Mouse (Mus musculus) hindbrain, embryonic 15.5 days (tissue): Measurements from ENCODE around the gene Alg14. TPM values are rescaled to one million over a fixed set of nuclear protein-coding genes. Genes with fewer than 3 reads are reported as not detected.

ENCODE experiments used
- ATAC-seq: fragments of 200-750 bp; cut with Nextera tagmentation; 2 replicates; pipeline ENCODE4 v1.8.0; 2017; ENCODE audit warnings: low read depth, moderate number of reproducible peaks, moderate TSS enrichment; ENCODE audit not compliant: low FRiP score
- H3K27ac ChIP-seq: fragments of 300-500 bp; sonication (generic); replicated peaks from 2 replicates; pipeline ENCODE4 v1.5.1; 2015; ENCODE audit warnings: mild to moderate bottlenecking, inconsistent platforms
- H3K27me3 ChIP-seq: fragments of 300-500 bp; sonication (generic); 2 replicates; pipeline ENCODE4 v1.6.1; 2015; ENCODE audit warnings: control low read depth, inconsistent platforms
- H3K36me3 ChIP-seq: fragments of 300-500 bp; sonication (generic); 2 replicates; pipeline ENCODE4 v1.6.1; 2015; ENCODE audit warnings: control low read depth, inconsistent platforms
- H3K4me1 ChIP-seq: fragments of 300-500 bp; sonication (generic); replicated peaks from 2 replicates; pipeline ENCODE4 v1.6.1; 2015; ENCODE audit warnings: control low read depth, inconsistent platforms
- H3K4me2 ChIP-seq: fragments of 300-500 bp; sonication (generic); 2 replicates; pipeline ENCODE4 v1.6.1; 2015; ENCODE audit warnings: moderate library complexity, mild to moderate bottlenecking, inconsistent platforms
- H3K4me3 ChIP-seq: fragments of 300-500 bp; sonication (generic); 2 replicates; pipeline ENCODE4 v1.5.1; 2015; ENCODE audit warnings: mild to moderate bottlenecking, inconsistent platforms
- H3K9ac ChIP-seq: fragments of 300-500 bp; sonication (generic); 2 replicates; pipeline ENCODE4 v1.6.1; 2015; ENCODE audit warnings: inconsistent platforms
- H3K9me3 ChIP-seq: fragments of 300-500 bp; sonication (generic); 2 replicates; pipeline ENCODE4 v1.6.1; 2016; ENCODE audit warnings: control low read depth, inconsistent platforms
- WGBS: fragments of 180-500 bp; shearing (Covaris S2); methylation state at CpG from one replicate; pipeline ENCODE4 v1.1.7; 2015; 5-methylcytosine and 5-hydroxymethylcytosine counted together
- polyA plus RNA-seq: library from polyadenylated mRNA; unstranded; fragments of >200 nt; fragmentation: Nextera tagmentation; extraction: Ambion mirVana; gene quantifications from 2 replicates; pipeline ENCODE4 v1.2.1, GENCODE M21; 2015

Alg14 gene
- polyA plus RNA-seq, 1 experiment from 2014 or later = 34.6 TPM

DNA sequence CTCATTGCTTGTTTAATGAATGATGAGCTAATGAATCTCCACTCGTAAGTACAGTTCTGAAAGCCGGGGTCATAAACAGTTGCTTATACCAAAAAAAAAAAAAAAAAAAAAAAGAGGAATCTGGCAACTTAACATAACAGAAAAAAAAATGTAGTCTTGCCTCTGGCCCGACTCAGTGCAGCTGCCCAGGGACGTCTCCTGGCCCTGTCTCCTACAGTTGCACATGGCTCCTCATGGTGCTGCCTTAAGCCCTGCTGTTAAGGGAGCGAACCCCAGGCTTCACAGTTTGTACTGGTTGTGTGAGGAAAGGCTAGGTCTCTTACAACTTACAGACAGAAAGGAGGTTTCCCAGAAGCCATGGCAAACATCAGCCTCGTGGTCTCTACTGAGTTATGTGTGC is 22.6 kb downstream of the Alg14 start:
- H3K36me3 ChIP-seq = no peaks in the 10 kb centered on the region
- H3K4me1 ChIP-seq = peaks cover 4% of the 10 kb centered on the region; the same call in 1 of the 2 replicates
- no peak overlapping the region for H3K4me2 ChIP-seq
- H3K27ac ChIP-seq = no peak overlapping the region
- H3K27me3 ChIP-seq = no peaks in the 10 kb centered on the region
- H3K4me3 ChIP-seq = no peak overlapping the region
- 90% methylated on average over 6 of the region's 6 CpGs for WGBS
- H3K9ac ChIP-seq = no peak overlapping the region
- no peaks in the 10 kb centered on the region for H3K9me3 ChIP-seq
- no peak for ATAC-seq

GRCm38 (mm10) chr3:121315498-121315897 is 23.9 kb downstream of the Alg14 start:
- Histone ChIP-seq H3K36me3 (no peaks in the 10 kb centered on the region), H3K27ac (no peak overlapping the region), H3K9ac (no peak overlapping the region), H3K27me3 (no peaks in the 10 kb centered on the region), H3K4me3 (no peak overlapping the region), H3K4me1 (no peaks in the 10 kb centered on the region), H3K4me2 (no peak overlapping the region), H3K9me3 (no peaks in the 10 kb centered on the region)
- WGBS = 95% methylated on average over 7 of the region's 7 CpGs
- ATAC-seq = no peak

DNA sequence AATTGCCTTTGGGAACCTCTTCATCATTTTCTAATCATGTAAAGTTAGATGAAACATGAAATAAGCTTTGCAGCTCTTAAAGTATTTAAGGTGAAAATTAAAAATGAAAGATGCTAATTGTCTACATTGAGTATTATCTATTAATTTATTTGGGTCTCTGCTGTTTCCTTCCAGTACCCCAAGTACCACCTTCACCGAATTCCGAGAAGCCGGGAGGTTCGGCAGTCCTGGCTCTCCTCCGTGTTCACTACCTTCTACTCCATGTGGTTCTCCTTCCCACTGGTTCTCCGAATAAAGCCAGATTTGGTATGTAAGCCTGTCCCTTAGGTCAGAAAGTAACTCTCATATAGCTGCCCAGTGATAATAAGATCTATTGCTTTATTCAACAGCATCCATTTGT is 28.3 kb downstream of the Alg14 start:
- Histone ChIP-seq H3K9me3 (no peaks in the 10 kb centered on the region), H3K9ac (no peak overlapping the region), H3K4me3 (no peak overlapping the region), H3K27ac (no peak overlapping the region), H3K4me1 (no peaks in the 10 kb centered on the region), H3K36me3 (no peaks in the 10 kb centered on the region; the same call in 1 of the 2 replicates), H3K27me3 (no peaks in the 10 kb centered on the region), H3K4me2 (no peak overlapping the region)
- 92% methylated on average over 6 of the region's 6 CpGs for WGBS
- no peak for ATAC-seq

DNA sequence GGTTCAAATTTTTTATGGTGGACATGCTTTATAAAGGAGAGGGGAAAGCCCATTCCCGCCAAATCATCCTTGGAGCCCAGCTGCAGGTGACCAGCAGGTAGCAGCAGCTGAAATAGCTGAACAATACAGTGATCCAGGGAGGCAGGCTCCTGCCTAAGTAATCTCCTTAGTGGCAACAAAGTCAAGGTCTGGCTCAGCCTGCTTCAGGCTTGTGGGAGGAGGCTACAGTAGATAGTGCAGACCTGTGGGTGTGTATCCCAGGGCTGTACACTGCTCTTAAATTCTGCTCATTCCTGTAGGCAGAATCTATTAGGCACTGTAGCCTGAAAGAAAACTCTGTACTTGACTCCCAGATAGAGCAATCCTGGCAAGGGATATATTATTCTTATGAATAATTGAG is 29.3 kb downstream of the Alg14 start:
- no peak for ATAC-seq
- Histone ChIP-seq H3K9me3 (no peaks in the 10 kb centered on the region), H3K36me3 (no peaks in the 10 kb centered on the region; the same call in 1 of the 2 replicates), H3K4me3 (no peak overlapping the region), H3K4me2 (no peak overlapping the region), H3K27ac (no peak overlapping the region), H3K4me1 (no peaks in the 10 kb centered on the region), H3K9ac (no peak overlapping the region), H3K27me3 (no peaks in the 10 kb centered on the region)
- WGBS = 71% methylated on average over 1 of the region's 1 CpGs

GRCm38 (mm10) chr3:121323371-121323770 is 31.8 kb downstream of the Alg14 start:
- Histone ChIP-seq H3K27me3 (no peaks in the 10 kb centered on the region), H3K4me1 (no peaks in the 10 kb centered on the region), H3K9ac (no peak overlapping the region), H3K4me2 (no peak overlapping the region), H3K36me3 (no peaks in the 10 kb centered on the region; the same call in 1 of the 2 replicates), H3K4me3 (no peak overlapping the region), H3K27ac (no peak overlapping the region), H3K9me3 (no peaks in the 10 kb centered on the region)
- ATAC-seq = no peak
- 96% methylated on average over 15 of the region's 15 CpGs for WGBS

DNA sequence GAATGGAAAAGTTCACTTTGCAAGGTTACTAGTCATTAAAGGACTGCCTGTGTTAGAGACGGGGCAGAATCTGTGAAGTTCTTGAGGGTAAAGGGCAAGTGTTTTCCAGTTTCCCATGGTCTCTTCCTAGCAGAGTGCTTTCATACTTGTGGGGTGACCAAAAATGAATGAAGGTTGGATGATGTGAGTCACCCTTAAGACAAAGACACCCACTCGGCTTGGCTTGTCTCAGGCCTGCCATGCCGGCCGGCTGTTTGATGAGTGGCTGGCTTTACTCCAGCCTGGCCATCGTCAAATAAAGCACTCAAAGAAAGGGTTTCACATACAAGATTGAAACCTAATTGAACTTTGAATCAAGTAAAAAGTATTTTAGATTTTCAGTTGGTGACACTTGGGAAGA is 35.8 kb downstream of the Alg14 start:
- no peak overlapping the region for H3K9ac ChIP-seq
- no peaks in the 10 kb centered on the region for H3K27me3 ChIP-seq
- 0 out of 2 replicates have a peak, but pooled peaks have one; percentile 54 for ATAC-seq
- no peaks in the 10 kb centered on the region for H3K4me1 ChIP-seq
- no peak overlapping the region for H3K4me2 ChIP-seq
- no peak overlapping the region for H3K27ac ChIP-seq
- H3K36me3 ChIP-seq = no peaks in the 10 kb centered on the region
- H3K9me3 ChIP-seq = no peaks in the 10 kb centered on the region
- WGBS = 67% methylated on average over 5 of the region's 5 CpGs
- no peak overlapping the region for H3K4me3 ChIP-seq

- H3K27ac ChIP-seq = no peak overlapping the region
- H3K9me3 ChIP-seq = no peaks in the 10 kb centered on the region
- no peak for ATAC-seq
- H3K4me3 ChIP-seq = no peak overlapping the region
- no peak overlapping the region for H3K4me2 ChIP-seq
- H3K36me3 ChIP-seq = no peaks in the 10 kb centered on the region
- WGBS = 68% methylated on average over 10 of the region's 10 CpGs
- no peak overlapping the region for H3K9ac ChIP-seq
- H3K27me3 ChIP-seq = no peaks in the 10 kb centered on the region
- no peaks in the 10 kb centered on the region for H3K4me1 ChIP-seq
Observed at GRCm38 (mm10) chr3:121329647-121330046, 38.1 kb downstream of the Alg14 start.

GRCm38 (mm10) chr3:121330244-121330646 is 38.7 kb downstream of the Alg14 start:
- 65% methylated on average over 7 of the region's 7 CpGs for WGBS
- H3K36me3 ChIP-seq = no peaks in the 10 kb centered on the region
- H3K9ac ChIP-seq = no peak overlapping the region
- no peaks in the 10 kb centered on the region for H3K27me3 ChIP-seq
- H3K4me2 ChIP-seq = no peak overlapping the region
- ATAC-seq = no peak
- no peaks in the 10 kb centered on the region for H3K4me1 ChIP-seq
- no peak overlapping the region for H3K27ac ChIP-seq
- H3K9me3 ChIP-seq = no peaks in the 10 kb centered on the region
- H3K4me3 ChIP-seq = no peak overlapping the region

DNA sequence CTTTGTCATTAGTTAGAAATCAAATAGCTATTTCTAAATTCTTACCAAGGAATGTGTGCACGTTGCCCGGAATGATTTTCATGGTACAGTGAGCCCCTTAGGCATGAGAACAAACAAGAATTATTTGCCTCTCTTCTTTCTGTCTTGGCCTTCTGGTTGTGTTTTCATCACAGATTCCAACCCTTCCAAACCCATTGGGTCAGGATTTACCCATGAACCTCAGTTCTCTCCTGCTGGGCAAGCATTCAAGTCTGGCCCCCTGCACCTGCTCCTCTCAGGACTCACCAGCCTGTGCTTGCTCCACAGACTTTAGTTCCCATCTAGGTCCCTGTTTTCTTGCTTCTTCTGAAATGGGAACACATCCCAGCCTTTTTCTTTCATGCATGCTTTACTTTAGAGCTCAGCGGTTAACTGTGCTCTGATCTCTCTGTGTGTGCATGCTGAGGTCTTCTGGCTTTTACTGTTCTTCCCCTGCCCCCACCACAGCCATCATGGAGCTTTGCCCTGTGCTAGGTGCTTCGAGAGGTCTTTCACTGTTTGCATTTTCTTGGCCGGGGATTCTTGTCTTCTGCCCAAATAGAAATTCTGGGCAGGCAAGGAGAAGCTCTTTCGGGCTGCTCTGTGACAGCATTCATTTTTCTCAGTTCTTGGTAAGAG is 44.8 kb downstream of the Alg14 start:
- Histone ChIP-seq H3K27me3 (no peaks in the 10 kb centered on the region), H3K4me1 (peaks cover 7% of the 10 kb centered on the region; the same call in 1 of the 2 replicates), H3K4me3 (no peak overlapping the region), H3K36me3 (no peaks in the 10 kb centered on the region), H3K9me3 (no peaks in the 10 kb centered on the region), H3K4me2 (no peak overlapping the region), H3K9ac (no peak overlapping the region), H3K27ac (no peak overlapping the region)
- 65% methylated on average over 6 of the region's 6 CpGs for WGBS
- no peak for ATAC-seq

- peaks cover 7% of the 10 kb centered on the region; the same call in 1 of the 2 replicates for H3K4me1 ChIP-seq
- no peak overlapping the region for H3K27ac ChIP-seq
- H3K9ac ChIP-seq = no peak overlapping the region
- ATAC-seq = no peak
- no peaks in the 10 kb centered on the region for H3K36me3 ChIP-seq
- no peaks in the 10 kb centered on the region for H3K9me3 ChIP-seq
- no peaks in the 10 kb centered on the region for H3K27me3 ChIP-seq
- WGBS = 40% methylated on average over 2 of the region's 2 CpGs
- no peak overlapping the region for H3K4me2 ChIP-seq
- H3K4me3 ChIP-seq = no peak overlapping the region
Observed at GRCm38 (mm10) chr3:121338687-121339086, 47.1 kb downstream of the Alg14 start.

DNA sequence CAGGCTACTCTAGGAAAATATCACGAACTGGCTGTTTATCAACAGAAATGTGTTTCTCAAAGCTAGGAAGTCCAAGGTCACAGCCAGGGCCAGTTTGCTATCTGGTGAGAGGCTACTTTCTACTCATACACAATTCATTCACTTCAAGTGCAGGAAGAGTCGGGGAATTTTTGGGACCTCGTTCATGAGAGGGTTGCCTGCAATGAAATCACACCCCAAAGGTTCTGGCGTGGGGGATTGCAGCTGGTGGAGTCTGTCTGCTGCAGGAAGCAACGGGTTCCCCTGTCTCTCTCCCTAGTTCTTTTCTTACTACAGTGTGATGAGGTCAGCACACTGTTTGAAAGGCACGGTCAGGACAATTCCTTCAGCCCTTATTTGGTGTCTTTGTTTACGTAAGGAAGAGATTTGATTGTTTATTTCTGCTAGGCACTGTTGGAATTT is 48.8 kb downstream of the Alg14 start:
- Histone ChIP-seq H3K4me1 (peaks cover 18% of the 10 kb centered on the region), H3K4me3 (no peak overlapping the region), H3K4me2 (no peak overlapping the region), H3K9ac (no peak overlapping the region), H3K27ac (no peak overlapping the region), H3K27me3 (no peaks in the 10 kb centered on the region), H3K36me3 (no peaks in the 10 kb centered on the region), H3K9me3 (no peaks in the 10 kb centered on the region)
- 65% methylated on average over 7 of the region's 7 CpGs for WGBS
- no peak for ATAC-seq

GRCm38 (mm10) chr3:121343224-121343623 is 51.7 kb downstream of the Alg14 start:
- ATAC-seq = no peak
- H3K4me3 ChIP-seq = no peak overlapping the region
- 90% methylated on average over 7 of the region's 7 CpGs for WGBS
- H3K9ac ChIP-seq = no peak overlapping the region
- H3K36me3 ChIP-seq = no peaks in the 10 kb centered on the region
- no peaks in the 10 kb centered on the region for H3K27me3 ChIP-seq
- H3K4me1 ChIP-seq = peaks cover 18% of the 10 kb centered on the region
- H3K27ac ChIP-seq = no peak overlapping the region
- H3K4me2 ChIP-seq = no peak overlapping the region
- H3K9me3 ChIP-seq = no peaks in the 10 kb centered on the region
